Mouse (Mus musculus): ENCODE data around the gene Foxk1. TPM values are rescaled to one million over a fixed set of nuclear protein-coding genes. Genes with fewer than 3 reads are reported as not detected.

Foxk1 gene
- polyA plus RNA-seq (2016; fragmentation: Nextera tagmentation; extraction: Ambion mirVana): 3.5 and 4.5 TPM in 2 replicates

- peak within 1 kb of the TSS; percentile 94 for H3K27ac ChIP-seq
- H3K27me3 ChIP-seq (ENCODE audit: low read depth, poor library complexity, severe bottlenecking): no peaks in the 10 kb centered on the region
- 1% methylated on average over 60 of the region's 60 CpGs for WGBS
- peaks cover 17% of the 10 kb centered on the region for H3K36me3 ChIP-seq
- peak; percentile 99 for DNase-seq (ENCODE audit: low spot score)
- H3K9me3 ChIP-seq (replicated peaks): no peaks in the 10 kb centered on the region
- peaks cover 40% of the 10 kb centered on the region for H3K4me1 ChIP-seq
- peak within 1 kb of the TSS; percentile 95 for H3K4me3 ChIP-seq
Observed at GRCm38 (mm10) chr5:142400981-142401640, at the start of gene Foxk1. Gene Foxk1, plus strand, starts transcription at chr5:142401497.

GRCm38 (mm10) chr5:142352336-142352892, 48.9 kb upstream of the Foxk1 start:
- DNase-seq (ENCODE audit: low spot score): no peak
- no peaks in the 10 kb centered on the region for H3K27me3 ChIP-seq (ENCODE audit: low read depth, poor library complexity, severe bottlenecking)
- H3K27ac ChIP-seq: no peak overlapping the region
- H3K36me3 ChIP-seq: no peaks in the 10 kb centered on the region
- H3K9me3 ChIP-seq (replicated peaks): no peaks in the 10 kb centered on the region
- no peak overlapping the region for H3K4me3 ChIP-seq
- WGBS: 95% methylated on average over 5 of the region's 5 CpGs
- H3K4me1 ChIP-seq: no peaks in the 10 kb centered on the region

GRCm38 (mm10) chr5:142355144-142355543, 46.2 kb upstream of the Foxk1 start:
- no peaks in the 10 kb centered on the region for H3K36me3 ChIP-seq

GRCm38 (mm10) chr5:142361166-142361565, 40.1 kb upstream of the Foxk1 start:
- H3K4me3 ChIP-seq: no peak overlapping the region
- WGBS: 73% methylated on average over 5 of the region's 5 CpGs
- no peak overlapping the region for H3K27ac ChIP-seq
- no peaks in the 10 kb centered on the region for H3K27me3 ChIP-seq (ENCODE audit: low read depth, poor library complexity, severe bottlenecking)
- no peaks in the 10 kb centered on the region for H3K36me3 ChIP-seq
- H3K4me1 ChIP-seq: peaks cover 11% of the 10 kb centered on the region
- DNase-seq (ENCODE audit: low spot score): no peak
- H3K9me3 ChIP-seq (replicated peaks): no peaks in the 10 kb centered on the region

More at GRCm38 (mm10) chr5:142355144-142355543, 46.2 kb upstream of the Foxk1 start:
- 89% methylated on average over 3 of the region's 3 CpGs for WGBS
- H3K4me3 ChIP-seq: no peak overlapping the region
- H3K4me1 ChIP-seq: 0 out of 2 replicates have a peak, but pooled peaks cover 3% of the 10 kb centered on the region
- no peaks in the 10 kb centered on the region for H3K9me3 ChIP-seq (replicated peaks)
- no peaks in the 10 kb centered on the region for H3K27me3 ChIP-seq (ENCODE audit: low read depth, poor library complexity, severe bottlenecking)
- DNase-seq (ENCODE audit: low spot score): no peak
- H3K27ac ChIP-seq: no peak overlapping the region

GRCm38 (mm10) chr5:142362894-142363293, 38.4 kb upstream of the Foxk1 start:
- H3K9me3 ChIP-seq (replicated peaks): no peaks in the 10 kb centered on the region
- peaks cover 22% of the 10 kb centered on the region for H3K4me1 ChIP-seq
- 85% methylated on average over 3 of the region's 3 CpGs for WGBS
- no peak for DNase-seq (ENCODE audit: low spot score)
- H3K36me3 ChIP-seq: no peaks in the 10 kb centered on the region
- no peaks in the 10 kb centered on the region for H3K27me3 ChIP-seq (ENCODE audit: low read depth, poor library complexity, severe bottlenecking)
- peak overlapping the region; percentile 14; the same call in 1 of the 2 replicates for H3K27ac ChIP-seq
- no peak overlapping the region for H3K4me3 ChIP-seq

- H3K36me3 ChIP-seq: no peaks in the 10 kb centered on the region
- DNase-seq (ENCODE audit: low spot score): no peak
- WGBS: 60% methylated on average over 5 of the region's 5 CpGs
- H3K4me3 ChIP-seq: no peak overlapping the region
- no peaks in the 10 kb centered on the region for H3K27me3 ChIP-seq (ENCODE audit: low read depth, poor library complexity, severe bottlenecking)
- no peak overlapping the region for H3K27ac ChIP-seq
- no peaks in the 10 kb centered on the region for H3K9me3 ChIP-seq (replicated peaks)
- H3K4me1 ChIP-seq: peaks cover 27% of the 10 kb centered on the region
Observed at GRCm38 (mm10) chr5:142364095-142364494, 37.2 kb upstream of the Foxk1 start.

- Histone ChIP-seq H3K4me1 (peaks cover 41% of the 10 kb centered on the region), H3K36me3 (peaks cover 13% of the 10 kb centered on the region), H3K9me3 (replicated peaks) (no peaks in the 10 kb centered on the region), H3K4me3 (peak overlapping the region; percentile 71), H3K27me3 (ENCODE audit: low read depth, poor library complexity, severe bottlenecking) (no peaks in the 10 kb centered on the region), H3K27ac (peak overlapping the region; percentile 92)
- DNase-seq (ENCODE audit: low spot score): peak; percentile 100
- 1% methylated on average over 83 of the region's 83 CpGs for WGBS
Observed at GRCm38 (mm10) chr5:142367085-142368081, 33.9 kb upstream of the Foxk1 start.

GRCm38 (mm10) chr5:142368122-142368521, 33.2 kb upstream of the Foxk1 start:
- H3K27ac ChIP-seq: peak overlapping the region; percentile 92
- H3K27me3 ChIP-seq (ENCODE audit: low read depth, poor library complexity, severe bottlenecking): no peaks in the 10 kb centered on the region
- DNase-seq (ENCODE audit: low spot score): no peak
- peaks cover 45% of the 10 kb centered on the region for H3K4me1 ChIP-seq
- H3K9me3 ChIP-seq (replicated peaks): no peaks in the 10 kb centered on the region
- 72% methylated on average over 5 of the region's 5 CpGs for WGBS
- H3K36me3 ChIP-seq: peaks cover 13% of the 10 kb centered on the region
- peak overlapping the region; percentile 71 for H3K4me3 ChIP-seq

- Histone ChIP-seq H3K36me3 (peaks cover 13% of the 10 kb centered on the region), H3K27me3 (ENCODE audit: low read depth, poor library complexity, severe bottlenecking) (no peaks in the 10 kb centered on the region), H3K4me1 (peaks cover 36% of the 10 kb centered on the region), H3K9me3 (replicated peaks) (no peaks in the 10 kb centered on the region), H3K4me3 (no peak overlapping the region), H3K27ac (peak overlapping the region; percentile 93)
- WGBS: 94% methylated on average over 4 of the region's 4 CpGs
- no peak for DNase-seq (ENCODE audit: low spot score)
Observed at GRCm38 (mm10) chr5:142370406-142371171, 30.7 kb upstream of the Foxk1 start.

GRCm38 (mm10) chr5:142371172-142372155, 29.8 kb upstream of the Foxk1 start:
- Histone ChIP-seq H3K9me3 (replicated peaks) (no peaks in the 10 kb centered on the region), H3K27me3 (ENCODE audit: low read depth, poor library complexity, severe bottlenecking) (no peaks in the 10 kb centered on the region), H3K36me3 (peaks cover 13% of the 10 kb centered on the region), H3K4me3 (peak overlapping the region; percentile 27), H3K27ac (peak overlapping the region; percentile 93), H3K4me1 (peaks cover 34% of the 10 kb centered on the region)
- peak; percentile 54 for DNase-seq (ENCODE audit: low spot score)
- WGBS: 16% methylated on average over 24 of the region's 24 CpGs

GRCm38 (mm10) chr5:142372207-142372606, 29.1 kb upstream of the Foxk1 start:
- 60% methylated on average over 6 of the region's 6 CpGs for WGBS
- peaks cover 13% of the 10 kb centered on the region for H3K36me3 ChIP-seq
- no peak for DNase-seq (ENCODE audit: low spot score)
- peaks cover 30% of the 10 kb centered on the region for H3K4me1 ChIP-seq
- no peak overlapping the region for H3K4me3 ChIP-seq
- H3K27me3 ChIP-seq (ENCODE audit: low read depth, poor library complexity, severe bottlenecking): no peaks in the 10 kb centered on the region
- H3K9me3 ChIP-seq (replicated peaks): no peaks in the 10 kb centered on the region
- H3K27ac ChIP-seq: peak overlapping the region; percentile 93
